ENCODE assay signal across 11 mouse cellular contexts in genomic region chr14:25524111-25524495, GRCm38 (mm10).
DNase-seq lines count a peak whose midpoint lies in the region; ATAC-seq and TF ChIP-seq lines count a peak whose summit lies in the region.
"Had no signal": no experiment of that assay in that cellular context is flagged by ENCODE, and none has a peak within 500 bp of the region (broad histone marks: within the 10 kb centered on the region; RNA-seq: fewer than 3 reads in every experiment).

No protein-coding gene starts in this region.

- ATAC-seq in hindbrain, embryonic 13.5 days (ENCODE audit: low FRiP score): no peak
- ATAC-seq in hindbrain, embryonic 14.5 days (ENCODE audit: low FRiP score): no peak
- no peak for ATAC-seq in midbrain, embryonic 16.5 days
- ATAC-seq in heart, embryonic 16.5 days (replicated peaks; ENCODE audit: extremely low read depth, insufficient read depth, low FRiP score): no peak
- ATAC-seq in liver, embryonic 15.5 days (ENCODE audit: insufficient read depth): no peak
- ATAC-seq in forebrain, embryonic 13.5 days: no peak
- ATAC-seq: Patski had no signal

- no peak overlapping the region for H3K4me2 ChIP-seq in hindbrain, embryonic 13.5 days
- no peak overlapping the region for H3K4me2 ChIP-seq in hindbrain, embryonic 14.5 days (replicated peaks)
- H3K4me2 ChIP-seq in midbrain, embryonic 16.5 days (ENCODE audit: low read length): no peak overlapping the region
- H3K4me2 ChIP-seq in heart, embryonic 16.5 days (ENCODE audit: low read depth, low read length): no peak overlapping the region
- peak overlapping the region; percentile 42 for H3K4me2 ChIP-seq in liver, embryonic 15.5 days
- H3K4me2 ChIP-seq in forebrain, embryonic 13.5 days: no peak overlapping the region

- intact Hi-C loops in left cerebral cortex, adult 2 months (cut with DNase I): no loop called here

- TF ChIP-seq CTCF in left cerebral cortex, adult 2 months (IDR thresholded peaks at IDR 0.05): no peak

- H3K27ac ChIP-seq in hindbrain, embryonic 13.5 days: peak overlapping the region; percentile 52
- H3K27ac ChIP-seq in hindbrain, embryonic 14.5 days: no peak overlapping the region
- H3K27ac ChIP-seq in midbrain, embryonic 10.5 days (replicated peaks): peak overlapping the region; percentile 38; the same call in 1 of the 2 replicates
- no peak overlapping the region for H3K27ac ChIP-seq in midbrain, embryonic 16.5 days (ENCODE audit: low read length)
- H3K27ac ChIP-seq in heart, embryonic 16.5 days (ENCODE audit: low read length): peak overlapping the region; percentile 86
- H3K27ac ChIP-seq in liver, embryonic 15.5 days (replicated peaks): peak overlapping the region; percentile 78
- H3K27ac ChIP-seq in left cerebral cortex, adult 2 months: no peak overlapping the region
- H3K27ac ChIP-seq in forebrain, embryonic 13.5 days: no peak overlapping the region

- no peak for DNase-seq in hindbrain, embryonic 14.5 days (ENCODE audit: low spot score)
- DNase-seq in midbrain, embryonic 10.5 days (ENCODE audit: low spot score): no peak
- DNase-seq in left cerebral cortex, adult 2 months (ENCODE audit: extremely low spot score in 1 of 2, low spot score in 2 of 2): no peak
- DNase-seq: gastrocnemius, postnatal 36 days; right cerebral cortex, postnatal 4 days had no signal

- 82% methylated on average over 9 of the region's 9 CpGs for WGBS in hindbrain, embryonic 13.5 days
- WGBS in hindbrain, embryonic 14.5 days: 86% methylated on average over 9 of the region's 9 CpGs
- WGBS in midbrain, embryonic 10.5 days: 90% methylated on average over 9 of the region's 9 CpGs
- WGBS in midbrain, embryonic 16.5 days: 82% methylated on average over 9 of the region's 9 CpGs
- WGBS in heart, embryonic 16.5 days: 54% methylated on average over 9 of the region's 9 CpGs
- WGBS in liver, embryonic 15.5 days (ENCODE audit: insufficient replicate concordance): 26% methylated on average over 9 of the region's 9 CpGs
- WGBS in forebrain, embryonic 13.5 days: 92% methylated on average over 9 of the region's 9 CpGs

- H3K36me3 ChIP-seq in hindbrain, embryonic 13.5 days: peaks cover 8% of the 10 kb centered on the region; the same call in 1 of the 2 replicates
- H3K36me3 ChIP-seq in hindbrain, embryonic 14.5 days (replicated peaks; ENCODE audit: control insufficient read depth, insufficient read depth): no peaks in the 10 kb centered on the region
- H3K36me3 ChIP-seq in midbrain, embryonic 10.5 days: peaks cover 75% of the 10 kb centered on the region
- H3K36me3 ChIP-seq in midbrain, embryonic 16.5 days (ENCODE audit: control insufficient read depth, insufficient read depth, low read length): no peaks in the 10 kb centered on the region
- H3K36me3 ChIP-seq in heart, embryonic 16.5 days (ENCODE audit: control insufficient read depth, insufficient read depth): no peaks in the 10 kb centered on the region
- no peaks in the 10 kb centered on the region for H3K36me3 ChIP-seq in liver, embryonic 15.5 days (replicated peaks)
- peaks cover 43% of the 10 kb centered on the region for H3K36me3 ChIP-seq in forebrain, embryonic 13.5 days (ENCODE audit: poor library complexity, severe bottlenecking)

- H3K4me3 ChIP-seq in hindbrain, embryonic 13.5 days: no peak overlapping the region
- no peak overlapping the region for H3K4me3 ChIP-seq in hindbrain, embryonic 14.5 days (replicated peaks; ENCODE audit: low read length)
- no peak overlapping the region for H3K4me3 ChIP-seq in midbrain, embryonic 10.5 days
- H3K4me3 ChIP-seq in midbrain, embryonic 16.5 days (ENCODE audit: low read depth, low read length): no peak overlapping the region
- no peak overlapping the region for H3K4me3 ChIP-seq in heart, embryonic 16.5 days (ENCODE audit: low read length)
- no peak overlapping the region for H3K4me3 ChIP-seq in liver, embryonic 15.5 days (replicated peaks)
- H3K4me3 ChIP-seq in left cerebral cortex, adult 2 months: no peak overlapping the region
- H3K4me3 ChIP-seq in forebrain, embryonic 13.5 days: no peak overlapping the region

- H3K9ac ChIP-seq in hindbrain, embryonic 13.5 days: no peak overlapping the region
- H3K9ac ChIP-seq in hindbrain, embryonic 14.5 days: no peak overlapping the region
- no peak overlapping the region for H3K9ac ChIP-seq in midbrain, embryonic 16.5 days (ENCODE audit: low read depth, low read length)
- no peak overlapping the region for H3K9ac ChIP-seq in heart, embryonic 16.5 days (ENCODE audit: low read length)
- 0 out of 2 replicates have a peak overlapping the region, but pooled peaks have one; percentile 9 for H3K9ac ChIP-seq in liver, embryonic 15.5 days
- H3K9ac ChIP-seq in forebrain, embryonic 13.5 days: no peak overlapping the region

- no peaks in the 10 kb centered on the region for H3K9me3 ChIP-seq in hindbrain, embryonic 13.5 days
- no peaks in the 10 kb centered on the region for H3K9me3 ChIP-seq in hindbrain, embryonic 14.5 days (ENCODE audit: control insufficient read depth, low read length)
- no peaks in the 10 kb centered on the region for H3K9me3 ChIP-seq in midbrain, embryonic 10.5 days (replicated peaks)
- no peaks in the 10 kb centered on the region for H3K9me3 ChIP-seq in midbrain, embryonic 16.5 days (replicated peaks; ENCODE audit: control insufficient read depth, low read length, poor library complexity, severe bottlenecking)
- no peaks in the 10 kb centered on the region for H3K9me3 ChIP-seq in heart, embryonic 16.5 days (replicated peaks; ENCODE audit: control insufficient read depth, low read length)
- H3K9me3 ChIP-seq in liver, embryonic 15.5 days (replicated peaks): no peaks in the 10 kb centered on the region
- no peaks in the 10 kb centered on the region for H3K9me3 ChIP-seq in forebrain, embryonic 13.5 days (replicated peaks)

- no peaks in the 10 kb centered on the region for H3K27me3 ChIP-seq in hindbrain, embryonic 13.5 days
- no peaks in the 10 kb centered on the region for H3K27me3 ChIP-seq in hindbrain, embryonic 14.5 days (ENCODE audit: control insufficient read depth, insufficient read depth, low read length)
- no peaks in the 10 kb centered on the region for H3K27me3 ChIP-seq in midbrain, embryonic 10.5 days (ENCODE audit: low read depth, poor library complexity, severe bottlenecking)
- no peaks in the 10 kb centered on the region for H3K27me3 ChIP-seq in midbrain, embryonic 16.5 days (ENCODE audit: control insufficient read depth, insufficient read depth, low read depth, low read length)
- H3K27me3 ChIP-seq in heart, embryonic 16.5 days (ENCODE audit: control insufficient read depth, insufficient read depth, low read length): no peaks in the 10 kb centered on the region
- H3K27me3 ChIP-seq in liver, embryonic 15.5 days: no peaks in the 10 kb centered on the region
- H3K27me3 ChIP-seq in forebrain, embryonic 13.5 days: no peaks in the 10 kb centered on the region
- H3K27me3 ChIP-seq: Patski had no signal

- peaks cover 73% of the 10 kb centered on the region for H3K4me1 ChIP-seq in hindbrain, embryonic 13.5 days (replicated peaks)
- peaks cover 54% of the 10 kb centered on the region for H3K4me1 ChIP-seq in hindbrain, embryonic 14.5 days (replicated peaks; ENCODE audit: control insufficient read depth, insufficient read depth, low read length)
- peaks cover 79% of the 10 kb centered on the region for H3K4me1 ChIP-seq in midbrain, embryonic 10.5 days
- peaks cover 31% of the 10 kb centered on the region for H3K4me1 ChIP-seq in midbrain, embryonic 16.5 days (ENCODE audit: control insufficient read depth, insufficient read depth, low read length)
- peaks cover 81% of the 10 kb centered on the region for H3K4me1 ChIP-seq in heart, embryonic 16.5 days (ENCODE audit: control insufficient read depth, insufficient read depth, low read length)
- H3K4me1 ChIP-seq in liver, embryonic 15.5 days (replicated peaks): peaks cover 100% of the 10 kb centered on the region
- H3K4me1 ChIP-seq in forebrain, embryonic 13.5 days: peaks cover 46% of the 10 kb centered on the region

Comparison
In these comparisons a context has a peak if more than half of its experiments do, and no peak if none do; other contexts are left out.
1. H3K27ac ChIP-seq: peak in hindbrain, embryonic 13.5 days (single experiment), midbrain, embryonic 10.5 days (single experiment), heart, embryonic 16.5 days (single experiment) and liver, embryonic 15.5 days (single experiment); none in hindbrain, embryonic 14.5 days (single experiment), midbrain, embryonic 16.5 days (single experiment), left cerebral cortex, adult 2 months (single experiment) and forebrain, embryonic 13.5 days (single experiment).